Mouse (Mus musculus): ENCODE results near the gene Nkx2-1.

Nkx2-1 gene

DNA sequence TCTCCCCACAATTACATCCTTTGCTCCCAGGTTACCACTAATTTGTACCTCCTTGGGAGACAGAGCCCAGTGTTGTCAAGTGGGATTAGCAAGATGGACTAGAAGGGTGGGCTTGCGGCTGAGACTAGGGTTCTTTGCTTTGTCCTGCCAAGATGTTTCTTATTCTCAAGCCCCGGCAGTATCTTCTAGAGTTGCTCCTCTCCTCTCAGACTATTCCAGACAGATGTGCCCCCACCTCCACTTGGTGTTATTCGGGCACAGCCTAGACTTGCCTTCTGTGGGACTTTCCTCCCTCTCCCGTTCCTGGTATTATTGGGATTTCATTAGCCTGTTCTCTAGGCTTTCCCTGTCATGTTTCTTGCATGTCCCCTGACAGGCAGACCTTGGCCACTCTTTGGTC, 14.5 kb downstream of the Nkx2-1 start:
- no peak for DNase-seq (ENCODE audit: low read depth, low spot score)

DNA sequence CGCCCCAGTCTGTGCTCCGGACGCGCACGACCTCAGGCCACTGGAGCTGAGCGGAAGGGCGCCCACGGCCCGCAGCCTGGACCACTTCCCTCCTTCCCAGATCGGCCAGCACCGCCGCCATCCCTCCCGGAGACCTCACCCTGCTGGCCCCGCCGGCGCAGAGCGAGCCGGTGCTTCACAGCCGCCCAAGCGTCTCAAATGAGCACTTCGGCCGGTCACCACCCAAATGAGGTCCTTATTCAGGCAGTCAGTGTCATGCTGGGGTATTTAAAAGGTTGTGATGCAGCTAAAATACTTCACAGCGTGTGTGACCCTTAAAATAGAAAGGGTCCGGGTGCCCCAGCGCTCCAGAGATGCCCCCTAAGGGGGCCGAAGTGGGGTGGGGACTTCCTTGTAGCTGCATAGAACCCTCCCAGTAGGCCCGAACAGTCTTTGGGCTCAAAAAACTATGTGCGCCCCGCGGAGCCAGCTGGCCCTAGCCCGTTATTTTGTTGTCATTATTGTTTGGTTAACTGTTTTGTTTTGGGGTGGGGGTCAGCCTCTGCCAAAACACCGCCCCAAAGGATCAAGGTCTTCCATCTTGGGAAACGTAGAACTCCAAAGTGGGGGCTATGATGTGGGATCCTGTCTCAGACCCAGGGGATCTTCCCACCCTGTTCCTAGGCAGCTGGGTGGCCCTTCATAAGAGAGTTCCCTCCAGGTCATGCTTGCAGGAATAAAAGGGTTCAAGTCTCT, 15.4 kb downstream of the Nkx2-1 start:
- DNase-seq (ENCODE audit: low read depth, low spot score): no peak

DNA sequence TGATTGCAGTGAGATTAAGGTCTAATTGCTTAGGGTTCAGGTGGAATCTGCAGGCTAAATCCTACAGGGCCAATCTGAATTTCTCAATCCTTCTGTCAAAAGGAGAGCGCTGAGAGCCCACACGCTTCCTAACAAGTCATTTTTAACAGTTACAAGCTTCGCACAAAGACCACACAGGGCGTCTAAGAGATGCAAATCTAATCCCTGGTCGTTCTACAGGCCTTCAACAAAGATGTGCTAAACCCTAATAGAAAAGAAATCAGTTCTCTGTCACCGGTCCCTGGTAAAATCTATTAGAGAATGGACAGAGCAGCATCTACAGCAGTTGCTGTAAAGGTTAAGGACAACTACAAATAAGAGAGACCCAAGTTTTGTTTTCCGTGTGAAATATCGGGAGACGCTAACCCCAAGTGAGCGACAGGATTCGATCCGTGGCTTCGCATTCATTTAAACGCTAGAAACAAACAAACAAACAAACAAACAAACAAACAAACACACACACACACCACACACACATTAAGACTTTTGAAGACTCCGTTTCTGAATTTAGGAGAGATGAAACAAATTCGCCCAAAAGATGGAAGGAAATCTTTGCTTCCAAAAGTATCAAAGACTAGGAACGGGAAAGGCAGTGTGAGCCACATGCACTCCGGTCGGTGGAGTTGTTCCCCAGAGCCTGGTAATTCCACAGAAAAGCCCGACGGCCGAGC, 16.2 kb downstream of the Nkx2-1 start:
- DNase-seq (ENCODE audit: low read depth, low spot score): no peak

DNA sequence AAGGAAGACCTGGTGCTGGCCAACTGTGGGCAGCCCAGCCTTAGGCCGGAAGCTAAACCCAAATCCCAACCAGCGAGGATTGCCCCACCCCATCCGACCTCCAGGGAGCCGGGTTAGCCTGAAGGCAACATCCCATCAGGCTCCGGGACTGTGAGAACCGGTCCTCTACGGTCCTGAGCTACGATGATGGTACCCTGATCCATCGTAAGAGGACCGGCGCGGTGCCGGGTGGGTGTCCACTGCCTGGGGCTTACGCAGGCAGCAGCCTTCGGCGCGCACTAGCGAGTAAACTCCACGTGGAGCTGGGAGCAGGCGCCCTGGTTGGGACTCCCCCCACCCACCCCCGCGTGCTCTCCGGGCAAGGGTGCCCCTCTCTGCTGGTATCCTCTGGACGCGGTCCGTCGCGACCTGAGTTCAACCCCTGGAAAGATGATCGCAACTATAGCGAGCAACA, 16.9 kb downstream of the Nkx2-1 start:
- no peak for DNase-seq (ENCODE audit: low read depth, low spot score)

DNA sequence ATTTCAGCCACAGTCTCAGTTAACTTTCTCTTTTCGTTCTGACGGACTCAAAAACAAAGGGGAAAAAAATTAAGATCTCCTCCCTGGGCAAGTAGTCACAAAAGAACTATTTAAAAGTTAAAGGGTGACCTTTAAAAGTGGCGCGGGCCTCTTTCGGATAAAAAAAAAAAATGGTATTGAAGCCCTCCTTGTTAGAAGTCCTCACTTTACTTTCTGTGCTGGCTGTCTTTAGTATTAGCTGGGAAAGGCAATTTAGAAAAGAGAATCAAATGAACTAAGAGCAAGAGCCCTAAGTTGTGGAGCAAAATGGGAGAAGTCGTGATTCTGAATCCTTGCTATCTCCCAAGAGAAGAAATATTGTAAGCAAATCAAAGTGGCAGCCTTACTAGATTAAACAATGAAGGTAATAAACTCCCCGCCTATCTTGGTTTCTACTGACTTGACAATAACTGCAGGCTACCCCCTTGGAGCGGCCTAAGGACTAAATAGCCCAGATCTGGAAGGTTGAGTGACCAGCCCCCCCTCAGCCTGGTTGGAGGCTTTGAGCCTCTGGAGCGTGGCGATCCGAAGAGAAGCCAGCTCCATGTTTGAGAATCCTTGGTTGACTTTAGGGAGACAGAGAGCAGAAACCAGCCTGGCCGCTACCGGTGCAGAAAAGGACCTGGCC, 17.5 kb downstream of the Nkx2-1 start:
- no peak for DNase-seq (ENCODE audit: low read depth, low spot score)

DNA sequence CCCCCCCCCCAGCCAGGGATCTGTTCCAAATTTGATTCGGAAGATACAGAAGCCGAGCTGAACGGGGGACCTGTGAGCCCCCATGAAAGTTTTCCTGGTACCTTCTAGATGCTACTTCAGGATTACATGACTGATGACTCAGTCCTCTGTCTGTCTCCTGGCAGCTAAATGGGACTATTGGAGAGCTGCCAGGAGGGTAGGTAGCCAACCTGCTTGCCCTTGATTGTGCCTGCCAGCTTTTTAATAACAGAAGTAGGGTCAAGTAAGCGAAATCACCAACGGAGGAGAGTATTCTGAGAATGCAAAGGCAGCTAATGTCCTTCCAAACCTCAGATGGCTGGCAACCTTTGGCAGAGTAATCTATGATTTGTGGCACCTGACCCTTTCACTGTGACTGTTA, 18.5 kb downstream of the Nkx2-1 start:
- DNase-seq (ENCODE audit: low read depth, low spot score): no peak

DNA sequence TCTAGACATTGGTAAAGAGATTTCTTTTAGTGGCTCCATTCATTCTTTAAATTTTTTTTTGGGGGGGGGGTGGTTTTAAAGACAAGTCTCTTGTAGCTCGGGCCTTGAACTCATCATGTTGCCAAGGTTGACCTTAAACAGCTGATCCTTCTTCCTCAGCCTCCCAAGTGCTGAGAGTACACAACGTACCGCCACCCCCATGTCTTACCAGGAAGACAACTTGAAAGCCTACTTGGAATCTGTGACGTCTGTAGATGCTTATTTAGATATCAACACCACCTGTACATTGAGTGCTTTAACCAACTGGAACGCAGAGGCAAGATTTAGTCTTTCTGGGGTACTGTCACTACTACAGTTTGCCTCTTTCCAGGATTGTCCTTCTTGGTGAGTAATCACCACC, 21.9 kb downstream of the Nkx2-1 start:
- DNase-seq (ENCODE audit: low read depth, low spot score): no peak

DNA sequence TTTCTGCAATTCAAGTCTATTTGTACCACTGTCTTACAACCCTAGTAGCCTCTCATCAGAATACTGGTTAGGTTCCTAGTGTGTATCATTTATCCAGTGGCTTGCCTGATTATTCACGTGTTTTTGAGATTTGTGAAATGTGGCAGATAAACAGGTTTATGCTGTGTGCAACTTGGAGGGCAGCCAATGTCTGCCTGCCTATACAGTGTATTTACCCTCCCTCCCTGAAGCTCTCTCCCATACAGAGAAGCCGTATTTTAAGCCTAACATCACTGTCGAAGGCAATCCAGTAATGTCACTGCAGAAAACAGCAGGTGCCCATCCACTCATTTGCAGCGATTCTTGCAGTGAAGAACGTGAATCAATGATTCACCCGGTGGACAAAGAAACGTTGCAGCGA, 28.3 kb downstream of the Nkx2-1 start:
- DNase-seq (ENCODE audit: low read depth, low spot score): no peak

DNA sequence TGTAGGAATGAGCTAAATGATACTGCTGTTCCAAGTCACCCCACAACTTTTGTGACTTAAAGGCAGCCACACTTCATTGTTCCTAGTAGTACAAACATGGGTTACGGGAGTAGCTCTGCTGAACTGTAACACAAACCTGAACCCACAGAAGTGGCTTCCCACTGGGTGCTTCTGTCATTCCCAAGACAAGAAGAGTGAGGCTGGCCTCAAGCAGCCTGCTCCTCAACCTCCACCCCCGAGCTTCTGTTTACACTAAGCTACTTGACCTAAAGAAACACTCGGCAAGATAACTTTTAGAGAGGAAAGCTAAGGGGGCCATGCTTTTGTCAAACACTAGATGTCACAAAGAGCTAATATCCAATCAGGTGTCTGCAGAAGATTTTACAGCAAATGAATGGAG, 49.7 kb downstream of the Nkx2-1 start:
- no peak for DNase-seq (ENCODE audit: low read depth, low spot score)

DNA sequence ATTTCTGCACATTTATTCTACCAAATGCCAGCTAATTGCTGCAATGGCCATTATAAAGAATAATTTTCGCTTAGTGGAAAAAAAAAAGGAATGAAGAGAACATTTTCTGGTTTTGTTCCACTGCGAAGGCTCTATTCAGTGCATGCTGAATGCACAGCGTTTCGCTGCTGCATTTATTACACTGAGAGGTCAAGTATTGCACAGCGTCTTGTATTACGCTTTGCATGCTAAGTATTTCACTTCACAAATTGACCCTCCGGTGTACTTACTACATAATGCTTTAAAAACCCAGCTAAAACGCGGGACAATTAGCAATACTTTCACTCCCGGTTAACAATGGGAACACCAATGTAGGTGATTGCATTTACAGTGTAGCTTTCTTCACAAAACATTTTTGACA, 54.1 kb downstream of the Nkx2-1 start:
- DNase-seq (ENCODE audit: low read depth, low spot score): no peak
